Mouse (Mus musculus): Measurements from ENCODE around the gene Sox8. TPM values are rescaled to one million over a fixed set of nuclear protein-coding genes. Genes with fewer than 3 reads are reported as not detected.

Gene Sox8
- polyA plus RNA-seq, 1 experiment from 2014 or later: 0.79 TPM

GRCm38 (mm10) chr17:25564481-25564880 is 6.0 kb downstream of the Sox8 start:
- no peak for TF ChIP-seq CTCF (IDR thresholded peaks at IDR 0.05; ENCODE audit: low read depth)
- ATAC-seq (ENCODE audit: insufficient read depth) (no peak), DNase-seq (no peak)
- Histone ChIP-seq H3K9me3 (ENCODE audit: low read depth, low read length) (no peaks in the 10 kb centered on the region), H3K4me3 (ENCODE audit: low read depth, low read length) (no peak overlapping the region), H3K4me1 (ENCODE audit: insufficient read depth) (no peaks in the 10 kb centered on the region), H3K9ac (no peak overlapping the region), H3K36me3 (ENCODE audit: insufficient read depth) (no peaks in the 10 kb centered on the region), H3K4me2 (no peak overlapping the region), H3K27ac (ENCODE audit: low read depth) (no peak overlapping the region), H3K27me3 (ENCODE audit: insufficient read depth, low read length) (peaks cover 14% of the 10 kb centered on the region)
- 80% methylated on average over 5 of the region's 5 CpGs for WGBS

GRCm38 (mm10) chr17:25561223-25562028 is 9.1 kb downstream of the Sox8 start:
- H3K27me3 ChIP-seq (ENCODE audit: insufficient read depth, low read length): peaks cover 9% of the 10 kb centered on the region; the same call in 1 of the 2 replicates
- no peaks in the 10 kb centered on the region for H3K9me3 ChIP-seq (ENCODE audit: low read depth, low read length)
- no peak overlapping the region for H3K9ac ChIP-seq
- no peak overlapping the region for H3K27ac ChIP-seq (ENCODE audit: low read depth)
- WGBS: 76% methylated on average over 16 of the region's 16 CpGs
- no peak overlapping the region for H3K4me2 ChIP-seq
- H3K4me1 ChIP-seq (ENCODE audit: insufficient read depth): no peaks in the 10 kb centered on the region
- no peak overlapping the region for H3K4me3 ChIP-seq (ENCODE audit: low read depth, low read length)
- ATAC-seq (ENCODE audit: insufficient read depth) (no peak), DNase-seq (no peak)
- H3K36me3 ChIP-seq (ENCODE audit: insufficient read depth): no peaks in the 10 kb centered on the region
- no peak for TF ChIP-seq CTCF (IDR thresholded peaks at IDR 0.05; ENCODE audit: low read depth)

GRCm38 (mm10) chr17:25560554-25561222 is 9.8 kb downstream of the Sox8 start:
- no peak overlapping the region for H3K4me2 ChIP-seq
- no peaks in the 10 kb centered on the region for H3K4me1 ChIP-seq (ENCODE audit: insufficient read depth)
- H3K27me3 ChIP-seq (ENCODE audit: insufficient read depth, low read length): peaks cover 16% of the 10 kb centered on the region
- no peak for TF ChIP-seq CTCF (IDR thresholded peaks at IDR 0.05; ENCODE audit: low read depth)
- WGBS: 41% methylated on average over 5 of the region's 5 CpGs
- DNase-seq (no peak), ATAC-seq (ENCODE audit: insufficient read depth) (no peak)
- H3K27ac ChIP-seq (ENCODE audit: low read depth): no peak overlapping the region
- H3K9ac ChIP-seq: no peak overlapping the region
- no peaks in the 10 kb centered on the region for H3K9me3 ChIP-seq (ENCODE audit: low read depth, low read length)
- H3K36me3 ChIP-seq (ENCODE audit: insufficient read depth): no peaks in the 10 kb centered on the region
- H3K4me3 ChIP-seq (ENCODE audit: low read depth, low read length): no peak overlapping the region

GRCm38 (mm10) chr17:25559634-25560033 is 10.9 kb downstream of the Sox8 start:
- H3K27me3 ChIP-seq (ENCODE audit: insufficient read depth, low read length): peaks cover 23% of the 10 kb centered on the region
- DNase-seq: no peak
- no peak for ATAC-seq (ENCODE audit: insufficient read depth)
- H3K36me3 ChIP-seq (ENCODE audit: insufficient read depth): no peaks in the 10 kb centered on the region
- H3K27ac ChIP-seq (ENCODE audit: low read depth): no peak overlapping the region
- no peaks in the 10 kb centered on the region for H3K4me1 ChIP-seq (ENCODE audit: insufficient read depth)
- no peak for TF ChIP-seq CTCF (IDR thresholded peaks at IDR 0.05; ENCODE audit: low read depth)
- no peaks in the 10 kb centered on the region for H3K9me3 ChIP-seq (ENCODE audit: low read depth, low read length)
- H3K9ac ChIP-seq: no peak overlapping the region
- no peak overlapping the region for H3K4me3 ChIP-seq (ENCODE audit: low read depth, low read length)
- no peak overlapping the region for H3K4me2 ChIP-seq
- 43% methylated on average over 4 of the region's 4 CpGs for WGBS

- no peak overlapping the region for H3K9ac ChIP-seq
- peak overlapping the region; percentile 10; the same call in 1 of the 2 replicates for H3K4me3 ChIP-seq (ENCODE audit: low read depth, low read length)
- 7% methylated on average over 21 of the region's 21 CpGs for WGBS
- no peaks in the 10 kb centered on the region for H3K9me3 ChIP-seq (ENCODE audit: low read depth, low read length)
- no peak for ATAC-seq (ENCODE audit: insufficient read depth)
- H3K27me3 ChIP-seq (ENCODE audit: insufficient read depth, low read length): peaks cover 23% of the 10 kb centered on the region
- TF ChIP-seq CTCF (IDR thresholded peaks at IDR 0.05; ENCODE audit: low read depth): 0 out of 2 replicates have a peak, but pooled peaks have one; percentile 12
- H3K36me3 ChIP-seq (ENCODE audit: insufficient read depth): no peaks in the 10 kb centered on the region
- H3K27ac ChIP-seq (ENCODE audit: low read depth): no peak overlapping the region
- DNase-seq: peak; percentile 57
- no peaks in the 10 kb centered on the region for H3K4me1 ChIP-seq (ENCODE audit: insufficient read depth)
- peak overlapping the region; percentile 52 for H3K4me2 ChIP-seq
Measured at GRCm38 (mm10) chr17:25556630-25557354, 13.7 kb downstream of the Sox8 start.

- Histone ChIP-seq H3K9me3 (ENCODE audit: low read depth, low read length) (no peaks in the 10 kb centered on the region), H3K27ac (ENCODE audit: low read depth) (no peak overlapping the region), H3K9ac (no peak overlapping the region), H3K4me1 (ENCODE audit: insufficient read depth) (no peaks in the 10 kb centered on the region), H3K4me2 (peak overlapping the region; percentile 52), H3K36me3 (ENCODE audit: insufficient read depth) (no peaks in the 10 kb centered on the region), H3K4me3 (ENCODE audit: low read depth, low read length) (peak overlapping the region; percentile 10; the same call in 1 of the 2 replicates), H3K27me3 (ENCODE audit: insufficient read depth, low read length) (peaks cover 23% of the 10 kb centered on the region)
- WGBS: 6% methylated on average over 29 of the region's 29 CpGs
- DNase-seq (no peak), ATAC-seq (ENCODE audit: insufficient read depth) (no peak)
- TF ChIP-seq CTCF (IDR thresholded peaks at IDR 0.05; ENCODE audit: low read depth): no peak
Measured at GRCm38 (mm10) chr17:25555666-25556629, 14.5 kb downstream of the Sox8 start.
